Mouse (Mus musculus) megakaryocyte, embryonic 14.5 days (primary cell): ENCODE data around the gene Akr1c14.

ENCODE experiments used
- FLI1 ChIP-seq: IDR thresholded peaks from 2 replicates; pipeline ENCODE4 v1.6.1; 2012; ENCODE audit warnings: low read length, inconsistent platforms, mixed read lengths
- GATA1 ChIP-seq: IDR thresholded peaks from 3 replicates; pipeline ENCODE4 v1.6.1; 2012; ENCODE audit warnings: mixed read lengths, low read length, inconsistent platforms, borderline replicate concordance

DNA sequence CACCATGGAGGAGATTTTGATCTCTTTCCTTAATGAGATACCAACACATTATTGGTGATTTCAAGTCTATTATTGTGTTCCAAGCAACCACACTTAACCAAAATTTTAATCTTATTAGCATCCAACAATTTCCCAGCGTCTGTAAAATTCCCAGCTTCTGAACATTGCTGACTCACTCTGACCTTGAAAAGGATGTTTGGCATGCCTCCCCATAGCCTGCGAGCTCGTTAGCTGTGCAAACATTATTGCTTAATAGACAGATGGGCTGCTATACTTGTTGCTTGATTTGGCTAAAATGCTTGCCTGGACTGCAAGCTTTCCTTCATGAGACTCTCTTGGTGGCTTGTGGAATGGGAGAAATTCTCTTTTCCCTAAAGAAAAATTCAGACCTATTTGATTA, 16.3 kb upstream of the Akr1c14 start:
- TF ChIP-seq FLI1, result no peak
- TF ChIP-seq GATA1, result no peak
